Mouse (Mus musculus): ENCODE measurements at regions not wholly inside any gene's neighbourhood (a gene's known extent, or its start where the extent isn't known, plus 50 kb on each side); places are given as distances from the start of the nearest gene placed in this dataset.

- no peak overlapping the region for H3K27ac ChIP-seq (replicated peaks; ENCODE audit: low read depth, low read length)
- H3K4me1 ChIP-seq (ENCODE audit: control insufficient read depth, insufficient read depth, insufficient read length, low read length), result no peaks in the 10 kb centered on the region
- peak overlapping the region; percentile 18 for H3K4me3 ChIP-seq (ENCODE audit: insufficient read depth, low read depth, low read length)
Measured at GRCm38 (mm10) chr14:98431959-98432358, 262.4 kb upstream of the Dach1 start.

- H3K27ac ChIP-seq (replicated peaks; ENCODE audit: low read depth, low read length), result no peak overlapping the region
- H3K4me1 ChIP-seq (ENCODE audit: control insufficient read depth, insufficient read depth, insufficient read length, low read length), result no peaks in the 10 kb centered on the region
- no peak overlapping the region for H3K4me3 ChIP-seq (ENCODE audit: insufficient read depth, low read depth, low read length)
Measured at GRCm38 (mm10) chr14:98417719-98418118, 248.2 kb upstream of the Dach1 start.

- Histone ChIP-seq H3K4me1 (ENCODE audit: control insufficient read depth, insufficient read depth, insufficient read length, low read length) (no peaks in the 10 kb centered on the region; the same call in 1 of the 2 replicates), H3K4me3 (ENCODE audit: insufficient read depth, low read depth, low read length) (no peak overlapping the region), H3K27ac (replicated peaks; ENCODE audit: low read depth, low read length) (no peak overlapping the region)
Measured at GRCm38 (mm10) chr14:98414201-98414600, 244.6 kb upstream of the Dach1 start.

- Histone ChIP-seq H3K27ac (replicated peaks; ENCODE audit: low read depth, low read length) (peak overlapping the region; percentile 46), H3K4me3 (ENCODE audit: insufficient read depth, low read depth, low read length) (no peak overlapping the region), H3K4me1 (ENCODE audit: control insufficient read depth, insufficient read depth, insufficient read length, low read length) (no peaks in the 10 kb centered on the region; the same call in none of the 2 replicates)
Measured at GRCm38 (mm10) chr14:98405936-98406635, 236.5 kb upstream of the Dach1 start.

GRCm38 (mm10) chr14:98404026-98404425 is 234.5 kb upstream of the Dach1 start:
- Histone ChIP-seq H3K4me1 (ENCODE audit: control insufficient read depth, insufficient read depth, insufficient read length, low read length) (no peaks in the 10 kb centered on the region; the same call in 1 of the 2 replicates), H3K4me3 (ENCODE audit: insufficient read depth, low read depth, low read length) (no peak overlapping the region), H3K27ac (replicated peaks; ENCODE audit: low read depth, low read length) (no peak overlapping the region)

GRCm38 (mm10) chr14:98387871-98388270 is 218.3 kb upstream of the Dach1 start:
- H3K27ac ChIP-seq (replicated peaks; ENCODE audit: low read depth, low read length), result no peak overlapping the region
- H3K4me3 ChIP-seq (ENCODE audit: insufficient read depth, low read depth, low read length), result no peak overlapping the region
- no peaks in the 10 kb centered on the region for H3K4me1 ChIP-seq (ENCODE audit: control insufficient read depth, insufficient read depth, insufficient read length, low read length)

Measured in brown adipose tissue, adult 24 weeks (tissue).